Mouse (Mus musculus) cortical plate, adult 2 months (tissue): ENCODE results near the gene Oasl2.

Experiments used
- CTCF ChIP-seq: fragments of 200-500 bp; IDR thresholded peaks from 2 replicates; pipeline ENCODE4 v1.5.1; 2011; ENCODE audit warnings: mild to moderate bottlenecking, control low read depth, low read length; ENCODE audit not compliant: insufficient read depth; ENCODE audit errors: extremely low read depth
- POLR2A ChIP-seq: fragments of 200-500 bp; IDR thresholded peaks from 2 replicates; pipeline ENCODE4 v1.6.1; 2011; ENCODE audit warnings: mild to moderate bottlenecking, low read length, control low read depth; ENCODE audit not compliant: insufficient read depth; ENCODE audit errors: extremely low read depth

- TF ChIP-seq POLR2A (no peak), CTCF (no peak)
Observed at GRCm38 (mm10) chr5:114935838-114936237, 39.1 kb downstream of the Oasl2 start.
